16 mouse cellular contexts compared by ENCODE assay signal in the genomic region with DNA sequence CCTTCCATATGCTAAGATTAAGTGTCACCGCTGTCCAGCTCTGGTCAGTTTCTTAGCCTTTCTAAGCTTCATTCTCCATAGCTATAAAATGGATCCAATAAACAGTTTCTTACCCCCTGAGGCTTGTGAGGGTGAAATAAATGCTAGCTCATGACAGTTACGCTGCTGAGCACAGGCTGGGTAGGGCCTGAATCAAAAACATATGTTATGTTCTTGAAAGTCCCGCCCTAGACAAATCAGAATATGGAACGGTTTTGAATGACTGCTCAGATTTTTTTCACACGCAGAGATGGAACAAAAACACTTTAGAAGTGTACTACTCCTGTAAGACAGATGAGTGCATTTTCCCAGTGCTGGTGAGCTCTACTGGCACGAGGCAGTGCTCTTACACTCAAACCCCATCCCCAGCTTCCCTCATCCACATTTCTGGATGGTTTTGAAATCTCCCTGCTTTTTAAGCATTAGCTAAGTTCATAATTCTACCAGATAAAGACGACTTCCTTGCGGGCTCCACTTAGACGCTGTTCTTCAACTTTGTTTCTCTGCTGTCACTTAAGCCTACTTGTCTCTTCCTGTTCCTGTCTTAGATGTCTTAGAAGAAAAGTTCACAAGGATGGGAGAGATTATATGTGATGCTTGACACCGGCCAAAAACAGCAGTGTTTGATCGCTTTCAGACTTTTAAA. TPM values are rescaled to one million over a fixed set of nuclear protein-coding genes. Genes with fewer than 3 reads are reported as not detected.
DNase-seq lines count a peak whose midpoint lies in the region; TF ChIP-seq lines count a peak whose summit lies in the region.
"Had no signal": no experiment of that assay in that cellular context is flagged by ENCODE, and none has a peak within 500 bp of the region (broad histone marks: within the 10 kb centered on the region; RNA-seq: fewer than 3 reads in every experiment).

No protein-coding gene starts in this region.

- 38% methylated on average over 11 of the region's 11 CpGs for WGBS in spleen, adult 2 months

- H3K27ac ChIP-seq in spleen, adult 2 months (ENCODE audit: insufficient read depth, low read length): peak overlapping the region; percentile 88
- H3K27ac ChIP-seq in brown adipose tissue, adult 24 weeks (replicated peaks; ENCODE audit: low read depth, low read length): 0 out of 2 replicates have a peak overlapping the region, but pooled peaks have one; percentile 4
- H3K27ac ChIP-seq: forebrain, embryonic 13.5 days; heart, embryonic 15.5 days; liver, embryonic 14.5 days had no signal

- DNase-seq in embryo, embryonic 11 days: peak; percentile 19
- DNase-seq in embryo, embryonic 9.5 days (ENCODE audit: extremely low spot score): no peak
- no peak for DNase-seq in spleen, adult 2 months (ENCODE audit: low read depth in 1 of 2, low spot score in 2 of 2)
- DNase-seq in spleen, adult 12 weeks (ENCODE audit: low spot score): no peak
- peak; percentile 75 for DNase-seq in naive thymus-derived CD4-positive, alpha-beta T cell, adult 2 months (ENCODE audit: low read depth)
- DNase-seq in urinary bladder, postnatal 14 days (ENCODE audit: low spot score): no peak
- no peak for DNase-seq in left cerebral cortex, adult 8-10 months (ENCODE audit: low spot score in 2 of 2)
- DNase-seq: adrenal gland, postnatal 14 days; cerebellum, adult 9-10 months; kidney, postnatal 4 days; left cerebral cortex, postnatal 4 days; spleen, adult 18-20 months had no signal

- TF ChIP-seq POLR2A in spleen, adult 2 months (IDR thresholded peaks at IDR 0.05; ENCODE audit: low read depth, low read length): no peak

- H3K27me3 ChIP-seq in spleen, adult 2 months (ENCODE audit: control insufficient read depth, insufficient read depth, low read length): no peaks in the 10 kb centered on the region
- H3K27me3 ChIP-seq: forebrain, embryonic 13.5 days; heart, embryonic 15.5 days had no signal

- peak overlapping the region; percentile 5; the same call in 1 of the 2 replicates for H3K4me3 ChIP-seq in spleen, adult 2 months (ENCODE audit: extremely low read depth, insufficient read depth, insufficient read length)
- H3K4me3 ChIP-seq in brown adipose tissue, adult 24 weeks (ENCODE audit: insufficient read depth, low read depth, low read length): no peak overlapping the region
- H3K4me3 ChIP-seq: forebrain, embryonic 13.5 days; heart, embryonic 15.5 days had no signal

- H3K36me3 ChIP-seq in spleen, adult 2 months (ENCODE audit: control insufficient read depth, insufficient read depth, low read length): peaks cover 13% of the 10 kb centered on the region
- H3K36me3 ChIP-seq: heart, embryonic 15.5 days had no signal

- H3K4me1 ChIP-seq in spleen, adult 2 months (ENCODE audit: control insufficient read depth, insufficient read depth, insufficient read length): peaks cover 19% of the 10 kb centered on the region
- H3K4me1 ChIP-seq in brown adipose tissue, adult 24 weeks (ENCODE audit: control insufficient read depth, insufficient read depth, insufficient read length, low read length): peaks cover 21% of the 10 kb centered on the region

- no peak for TF ChIP-seq CTCF in spleen, adult 2 months (IDR thresholded peaks at IDR 0.05; ENCODE audit: extremely low read depth, insufficient read depth, insufficient read length, insufficient replicate concordance)

RNA-seq across cellular contexts. Expression of a gene that starts 4.9 kb away (rescaled TPM):
- polyA plus RNA-seq in spleen, adult 2 months (2012; rRNA removed): 38.3 and 121 TPM in 2 replicates
- polyA plus RNA-seq in brown adipose tissue, adult 24 weeks (2012; ENCODE audit: insufficient read depth, insufficient read length, missing spikeins): 23.8 and 23.9 TPM in 2 replicates
- total RNA-seq in left cerebral cortex, adult 8-10 months (2022): 100 to 1,000 TPM; 175 to 192 (median 181) TPM

Comparison
In these comparisons a context has a peak if more than half of its experiments do, and no peak if none do; other contexts are left out.
1. DNase-seq: peak in embryo, embryonic 11 days (single experiment) and naive thymus-derived CD4-positive, alpha-beta T cell, adult 2 months (single experiment); none in embryo, embryonic 9.5 days (single experiment), spleen, adult 2 months (0 of 2), spleen, adult 12 weeks (single experiment), urinary bladder, postnatal 14 days (single experiment) and left cerebral cortex, adult 8-10 months (0 of 2).